Mouse (Mus musculus): Measurements from ENCODE around the gene Med12l. TPM values are rescaled to one million over a fixed set of nuclear protein-coding genes. Genes with fewer than 3 reads are reported as not detected.

Med12l gene
- polyA plus RNA-seq, 1 experiment from 2014 or later: 4.7 TPM

DNA sequence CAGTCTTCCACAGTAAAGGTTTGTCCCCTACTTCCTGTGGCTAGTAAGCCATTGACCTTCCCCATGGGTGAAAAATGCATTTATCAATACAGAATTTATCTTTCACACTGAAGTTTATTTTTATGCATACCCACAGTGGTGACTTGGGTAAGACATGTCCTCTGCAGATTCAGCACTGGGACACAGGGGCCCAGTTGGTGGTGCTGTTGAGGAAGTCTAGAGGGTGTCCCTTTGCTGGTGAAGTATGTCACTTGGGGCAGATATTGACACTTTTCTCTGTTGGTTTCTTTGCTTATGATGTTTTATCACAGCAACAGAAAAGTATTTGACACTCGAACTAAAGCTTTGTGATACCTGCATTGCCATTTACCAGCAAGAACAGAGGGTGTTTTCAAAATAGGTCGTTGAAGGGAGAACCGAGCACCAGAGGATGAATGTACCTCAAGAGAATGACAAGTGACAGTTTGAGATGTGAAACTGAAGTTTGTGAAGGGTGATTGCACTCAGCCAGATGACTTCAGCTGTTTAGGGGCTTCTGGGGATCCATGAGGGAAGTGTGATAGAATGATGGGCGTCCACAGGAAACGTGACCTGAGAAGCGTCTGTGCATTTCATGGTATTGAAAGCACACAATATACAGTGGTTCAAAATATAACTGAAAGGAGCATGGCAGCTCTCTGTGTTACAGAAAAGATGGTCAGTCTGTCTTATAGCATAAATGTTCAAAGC lies 169.0 kb downstream of the Med12l start:
- no peak for DNase-seq (ENCODE audit: low spot score)
- H3K9me3 ChIP-seq (ENCODE audit: control insufficient read depth, low read length): no peaks in the 10 kb centered on the region

DNA sequence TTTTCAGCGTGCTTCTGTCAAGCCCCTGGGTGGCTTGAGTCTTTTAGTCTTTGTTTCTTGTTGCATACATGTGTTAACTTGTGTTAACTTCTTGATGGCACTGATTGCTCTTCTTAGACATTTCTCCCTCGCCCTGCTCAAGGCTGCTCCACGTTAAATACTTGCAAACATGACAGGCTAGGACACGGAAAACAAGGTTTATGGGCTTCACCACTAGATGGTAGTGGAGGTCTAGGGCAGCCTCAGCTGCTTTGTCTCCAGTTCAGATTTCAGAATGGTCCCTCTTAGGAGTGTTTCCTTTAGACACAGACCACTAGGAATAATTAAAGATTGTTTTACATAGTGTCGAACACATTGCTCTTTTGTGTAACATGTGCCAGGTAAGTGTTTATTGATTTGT lies 169.6 kb downstream of the Med12l start:
- H3K4me3 ChIP-seq (ENCODE audit: low read depth, low read length): no peak overlapping the region
- no peaks in the 10 kb centered on the region for H3K9me3 ChIP-seq (ENCODE audit: control insufficient read depth, low read length)
- 45% methylated on average over 5 of the region's 5 CpGs for WGBS
- no peaks in the 10 kb centered on the region for H3K27me3 ChIP-seq (ENCODE audit: control insufficient read depth, insufficient read depth, low read length)
- ATAC-seq (ENCODE audit: low FRiP score): peak; percentile 60
- H3K4me1 ChIP-seq (replicated peaks; ENCODE audit: control insufficient read depth, insufficient read depth, low read length): no peaks in the 10 kb centered on the region
- no peak overlapping the region for H3K27ac ChIP-seq (ENCODE audit: low read depth, low read length)
- no peaks in the 10 kb centered on the region for H3K36me3 ChIP-seq (ENCODE audit: control insufficient read depth, insufficient read depth, low read length)
- H3K9ac ChIP-seq (ENCODE audit: low read depth, low read length): no peak overlapping the region
- H3K4me2 ChIP-seq (replicated peaks; ENCODE audit: low read depth, low read length): no peak overlapping the region
- peak; percentile 56 for DNase-seq (ENCODE audit: low spot score)

More for the DNA sequence above, 169.0 kb downstream of the Med12l start:
- Histone ChIP-seq H3K9ac (ENCODE audit: low read depth, low read length) (no peak overlapping the region), H3K4me3 (ENCODE audit: low read depth, low read length) (no peak overlapping the region), H3K27ac (ENCODE audit: low read depth, low read length) (no peak overlapping the region), H3K4me1 (replicated peaks; ENCODE audit: control insufficient read depth, insufficient read depth, low read length) (no peaks in the 10 kb centered on the region), H3K36me3 (ENCODE audit: control insufficient read depth, insufficient read depth, low read length) (no peaks in the 10 kb centered on the region), H3K27me3 (ENCODE audit: control insufficient read depth, insufficient read depth, low read length) (no peaks in the 10 kb centered on the region), H3K4me2 (replicated peaks; ENCODE audit: low read depth, low read length) (no peak overlapping the region)
- 79% methylated on average over 6 of the region's 6 CpGs for WGBS
- ATAC-seq (ENCODE audit: low FRiP score): no peak

DNA sequence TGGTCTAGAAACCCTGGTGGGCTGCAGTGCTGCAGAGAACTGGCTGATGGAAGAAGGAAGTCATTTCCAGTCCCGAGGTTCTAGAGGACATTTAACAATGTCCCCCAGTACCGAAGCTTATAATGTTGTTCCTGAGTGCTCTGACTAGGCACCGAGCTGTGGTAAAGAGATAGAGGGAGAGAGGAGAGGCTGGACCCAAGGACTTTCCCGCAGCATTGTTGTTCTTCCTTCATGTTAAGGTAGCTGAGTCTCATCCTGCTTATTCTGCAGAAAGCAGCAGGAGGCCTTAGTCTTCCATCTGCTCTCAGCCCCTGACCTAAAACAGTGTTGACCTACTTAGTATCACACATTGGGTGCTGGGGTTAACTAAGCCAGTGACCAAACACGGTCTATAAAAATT lies 171.2 kb downstream of the Med12l start:
- Histone ChIP-seq H3K27me3 (ENCODE audit: control insufficient read depth, insufficient read depth, low read length) (no peaks in the 10 kb centered on the region), H3K36me3 (ENCODE audit: control insufficient read depth, insufficient read depth, low read length) (no peaks in the 10 kb centered on the region), H3K9me3 (ENCODE audit: control insufficient read depth, low read length) (no peaks in the 10 kb centered on the region), H3K27ac (ENCODE audit: low read depth, low read length) (no peak overlapping the region), H3K4me2 (replicated peaks; ENCODE audit: low read depth, low read length) (no peak overlapping the region), H3K4me1 (replicated peaks; ENCODE audit: control insufficient read depth, insufficient read depth, low read length) (no peaks in the 10 kb centered on the region), H3K9ac (ENCODE audit: low read depth, low read length) (no peak overlapping the region), H3K4me3 (ENCODE audit: low read depth, low read length) (no peak overlapping the region)
- no peak for DNase-seq (ENCODE audit: low spot score)
- ATAC-seq (ENCODE audit: low FRiP score): no peak
- WGBS: 79% methylated on average over 5 of the region's 5 CpGs

DNA sequence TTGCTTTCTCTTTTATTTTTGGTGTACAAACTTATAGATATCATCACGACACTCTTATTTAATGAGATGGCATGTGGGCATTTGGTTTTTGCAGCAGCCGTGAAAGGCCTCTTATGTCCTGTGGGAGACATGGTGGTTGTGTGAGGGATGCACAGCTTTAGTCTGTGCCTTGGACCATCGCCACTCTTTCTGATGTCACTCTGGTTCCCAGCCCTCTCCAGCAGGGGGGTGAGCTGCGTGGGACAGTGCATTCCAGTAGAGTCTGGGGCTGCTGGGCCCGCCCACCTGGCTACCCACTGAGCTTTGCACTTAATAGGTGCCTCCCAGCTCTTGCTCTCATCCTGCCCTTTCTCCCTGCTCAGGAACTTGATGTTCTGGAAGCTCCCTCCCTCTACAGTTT lies 175.5 kb downstream of the Med12l start:
- no peaks in the 10 kb centered on the region for H3K27me3 ChIP-seq (ENCODE audit: control insufficient read depth, insufficient read depth, low read length)
- no peak overlapping the region for H3K9ac ChIP-seq (ENCODE audit: low read depth, low read length)
- ATAC-seq (ENCODE audit: low FRiP score) (no peak), DNase-seq (ENCODE audit: low spot score) (no peak)
- H3K4me3 ChIP-seq (ENCODE audit: low read depth, low read length): no peak overlapping the region
- H3K27ac ChIP-seq (ENCODE audit: low read depth, low read length): no peak overlapping the region
- no peaks in the 10 kb centered on the region for H3K9me3 ChIP-seq (ENCODE audit: control insufficient read depth, low read length)
- WGBS: 62% methylated on average over 5 of the region's 5 CpGs
- no peaks in the 10 kb centered on the region for H3K4me1 ChIP-seq (replicated peaks; ENCODE audit: control insufficient read depth, insufficient read depth, low read length)
- H3K36me3 ChIP-seq (ENCODE audit: control insufficient read depth, insufficient read depth, low read length): no peaks in the 10 kb centered on the region
- no peak overlapping the region for H3K4me2 ChIP-seq (replicated peaks; ENCODE audit: low read depth, low read length)

DNA sequence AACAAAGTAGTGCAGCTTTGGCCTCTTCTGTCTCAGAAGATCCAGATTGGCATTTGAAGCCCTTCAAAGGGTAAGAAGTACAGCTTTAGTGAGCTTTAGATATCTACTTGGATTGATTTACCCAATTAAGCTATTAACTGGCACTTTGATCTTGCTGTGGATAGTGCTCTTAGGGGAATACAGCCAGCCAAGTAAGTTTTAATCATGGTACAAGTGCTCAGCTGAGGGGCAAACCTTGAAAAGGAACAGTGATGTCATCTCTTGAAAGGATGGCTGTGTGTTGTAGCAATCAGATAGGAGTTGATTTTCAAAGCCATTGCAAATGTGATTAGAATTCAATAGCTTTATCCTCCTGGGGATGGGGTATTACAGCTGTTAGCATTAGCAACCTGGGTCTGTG lies 176.5 kb downstream of the Med12l start:
- Histone ChIP-seq H3K9ac (ENCODE audit: low read depth, low read length) (no peak overlapping the region), H3K4me2 (replicated peaks; ENCODE audit: low read depth, low read length) (no peak overlapping the region), H3K9me3 (ENCODE audit: control insufficient read depth, low read length) (no peaks in the 10 kb centered on the region), H3K27me3 (ENCODE audit: control insufficient read depth, insufficient read depth, low read length) (no peaks in the 10 kb centered on the region), H3K4me1 (replicated peaks; ENCODE audit: control insufficient read depth, insufficient read depth, low read length) (no peaks in the 10 kb centered on the region), H3K36me3 (ENCODE audit: control insufficient read depth, insufficient read depth, low read length) (no peaks in the 10 kb centered on the region), H3K4me3 (ENCODE audit: low read depth, low read length) (no peak overlapping the region), H3K27ac (ENCODE audit: low read depth, low read length) (no peak overlapping the region)
- ATAC-seq (ENCODE audit: low FRiP score): no peak
- DNase-seq (ENCODE audit: low spot score): no peak

DNA sequence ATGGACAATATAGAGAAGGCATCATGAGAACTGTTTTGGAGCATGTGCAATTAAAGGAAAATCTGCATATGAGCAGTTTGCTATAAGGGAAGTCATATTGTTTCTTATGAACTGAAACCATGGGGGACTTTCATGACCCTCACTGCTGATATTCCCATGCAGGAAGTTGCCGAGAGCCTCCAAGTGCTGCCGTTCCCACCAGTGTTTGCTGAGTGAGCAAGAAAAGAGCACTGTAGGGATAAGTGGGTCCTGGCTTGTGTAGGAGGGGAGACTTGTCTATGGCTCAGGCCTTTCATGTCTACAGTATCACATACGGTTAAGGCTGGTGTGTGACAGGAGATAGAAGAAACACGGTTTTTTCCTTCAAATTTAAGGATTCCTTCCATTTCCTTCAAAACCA lies 180.0 kb downstream of the Med12l start:
- no peak overlapping the region for H3K4me3 ChIP-seq (ENCODE audit: low read depth, low read length)
- ATAC-seq (ENCODE audit: low FRiP score) (no peak), DNase-seq (ENCODE audit: low spot score) (no peak)
- H3K9me3 ChIP-seq (ENCODE audit: control insufficient read depth, low read length): no peaks in the 10 kb centered on the region
- H3K4me1 ChIP-seq (replicated peaks; ENCODE audit: control insufficient read depth, insufficient read depth, low read length): no peaks in the 10 kb centered on the region
- no peaks in the 10 kb centered on the region for H3K36me3 ChIP-seq (ENCODE audit: control insufficient read depth, insufficient read depth, low read length)
- H3K27me3 ChIP-seq (ENCODE audit: control insufficient read depth, insufficient read depth, low read length): no peaks in the 10 kb centered on the region
- H3K27ac ChIP-seq (ENCODE audit: low read depth, low read length): no peak overlapping the region
- H3K4me2 ChIP-seq (replicated peaks; ENCODE audit: low read depth, low read length): no peak overlapping the region
- WGBS: 89% methylated on average over 4 of the region's 4 CpGs
- no peak overlapping the region for H3K9ac ChIP-seq (ENCODE audit: low read depth, low read length)

DNA sequence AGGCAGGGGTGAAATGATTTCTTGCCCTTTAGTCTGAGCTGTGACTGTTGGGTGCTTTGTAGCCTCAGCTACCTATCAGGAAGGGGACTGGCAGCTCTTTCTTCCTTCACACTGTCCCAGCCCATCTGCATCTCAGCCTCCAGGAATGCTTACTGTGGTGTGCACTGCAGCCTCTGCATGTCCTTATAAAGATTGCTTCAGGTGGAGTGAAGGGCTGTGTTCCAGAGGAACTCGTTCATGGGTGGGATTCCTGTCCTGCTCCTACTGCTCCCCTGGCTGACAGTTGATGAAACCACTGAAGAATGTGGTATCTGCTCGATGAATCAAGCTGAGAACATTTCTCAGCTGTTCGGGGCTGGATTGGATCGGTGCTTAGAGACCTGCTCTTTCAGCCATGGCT lies 181.7 kb downstream of the Med12l start:
- H3K27me3 ChIP-seq (ENCODE audit: control insufficient read depth, insufficient read depth, low read length): no peaks in the 10 kb centered on the region
- H3K4me1 ChIP-seq (replicated peaks; ENCODE audit: control insufficient read depth, insufficient read depth, low read length): no peaks in the 10 kb centered on the region
- DNase-seq (ENCODE audit: low spot score): no peak
- no peak overlapping the region for H3K9ac ChIP-seq (ENCODE audit: low read depth, low read length)
- H3K4me3 ChIP-seq (ENCODE audit: low read depth, low read length): no peak overlapping the region
- no peaks in the 10 kb centered on the region for H3K36me3 ChIP-seq (ENCODE audit: control insufficient read depth, insufficient read depth, low read length)
- no peak overlapping the region for H3K27ac ChIP-seq (ENCODE audit: low read depth, low read length)
- H3K4me2 ChIP-seq (replicated peaks; ENCODE audit: low read depth, low read length): no peak overlapping the region
- WGBS: 86% methylated on average over 4 of the region's 4 CpGs
- ATAC-seq (ENCODE audit: low FRiP score): no peak
- H3K9me3 ChIP-seq (ENCODE audit: control insufficient read depth, low read length): no peaks in the 10 kb centered on the region

DNA sequence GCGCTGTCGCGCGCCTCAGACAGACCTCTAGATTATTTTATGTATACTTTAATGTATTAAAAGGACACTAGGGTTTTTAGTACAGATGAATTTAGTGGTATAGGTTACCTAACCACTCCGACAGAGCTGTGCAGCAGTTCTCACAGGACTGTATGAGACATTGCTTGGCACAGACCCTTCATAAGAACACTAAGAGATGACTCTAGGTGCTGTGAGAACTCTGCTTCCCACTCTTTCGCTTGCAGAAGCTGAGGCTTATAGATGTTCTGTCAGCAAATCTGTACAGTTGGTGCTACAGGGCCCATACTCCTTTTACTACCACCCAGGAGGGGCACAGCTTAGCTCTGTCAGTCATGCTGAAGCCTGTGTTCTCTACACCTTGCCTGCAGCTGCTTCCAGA lies 186.0 kb downstream of the Med12l start:
- WGBS: 97% methylated on average over 6 of the region's 6 CpGs
- no peak for ATAC-seq (ENCODE audit: low FRiP score)
- no peak for DNase-seq (ENCODE audit: low spot score)
- H3K4me2 ChIP-seq (replicated peaks; ENCODE audit: low read depth, low read length): no peak overlapping the region
- no peak overlapping the region for H3K27ac ChIP-seq (ENCODE audit: low read depth, low read length)
- H3K9ac ChIP-seq (ENCODE audit: low read depth, low read length): no peak overlapping the region
- H3K36me3 ChIP-seq (ENCODE audit: control insufficient read depth, insufficient read depth, low read length): no peaks in the 10 kb centered on the region
- H3K9me3 ChIP-seq (ENCODE audit: control insufficient read depth, low read length): no peaks in the 10 kb centered on the region
- H3K27me3 ChIP-seq (ENCODE audit: control insufficient read depth, insufficient read depth, low read length): no peaks in the 10 kb centered on the region
- no peak overlapping the region for H3K4me3 ChIP-seq (ENCODE audit: low read depth, low read length)
- no peaks in the 10 kb centered on the region for H3K4me1 ChIP-seq (replicated peaks; ENCODE audit: control insufficient read depth, insufficient read depth, low read length)

DNA sequence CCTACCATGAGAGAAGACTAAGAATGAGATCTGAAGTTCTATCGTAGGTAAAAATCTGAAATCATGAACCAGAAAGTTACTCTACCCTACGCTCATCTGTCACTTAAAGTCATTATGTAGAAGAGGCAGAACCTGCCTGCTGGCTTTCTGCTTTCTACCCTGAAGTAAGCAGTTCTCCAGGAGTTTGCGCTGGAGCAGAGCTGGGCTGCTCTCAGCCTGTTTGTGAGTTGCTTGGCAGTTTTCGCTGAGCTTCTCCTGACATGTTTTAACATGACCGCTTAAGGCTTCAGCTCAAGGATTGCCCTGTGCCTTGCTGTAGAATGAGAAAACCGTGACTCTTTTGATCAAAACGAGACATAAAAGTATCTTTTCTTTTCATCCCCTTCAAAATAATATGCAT lies 188.5 kb downstream of the Med12l start:
- Histone ChIP-seq H3K4me1 (replicated peaks; ENCODE audit: control insufficient read depth, insufficient read depth, low read length) (no peaks in the 10 kb centered on the region), H3K9me3 (ENCODE audit: control insufficient read depth, low read length) (no peaks in the 10 kb centered on the region), H3K9ac (ENCODE audit: low read depth, low read length) (no peak overlapping the region), H3K4me3 (ENCODE audit: low read depth, low read length) (no peak overlapping the region), H3K27me3 (ENCODE audit: control insufficient read depth, insufficient read depth, low read length) (no peaks in the 10 kb centered on the region), H3K27ac (ENCODE audit: low read depth, low read length) (no peak overlapping the region), H3K36me3 (ENCODE audit: control insufficient read depth, insufficient read depth, low read length) (no peaks in the 10 kb centered on the region), H3K4me2 (replicated peaks; ENCODE audit: low read depth, low read length) (no peak overlapping the region)
- no peak for ATAC-seq (ENCODE audit: low FRiP score)
- WGBS: 90% methylated on average over 7 of the region's 7 CpGs
- no peak for DNase-seq (ENCODE audit: low spot score)
